Mouse (Mus musculus) adrenal gland, postnatal 14 days (tissue): ENCODE measurements around the gene Sema3b. TPM values are rescaled to one million over a fixed set of nuclear protein-coding genes. Genes with fewer than 3 reads are reported as not detected.

Experiments
- DNase-seq: peaks from one replicate; pipeline ENCODE4 v3.0.0; 2021; ENCODE audit warnings: mixed read lengths
- total RNA-seq: library from RNA; stranded (reverse); gene quantifications from 2 replicates; pipeline ENCODE4 v1.2.3, GENCODE M21; 2021

The Sema3b gene
- total RNA-seq, 1 experiment from 2014 or later, result 8.3 TPM

DNA sequence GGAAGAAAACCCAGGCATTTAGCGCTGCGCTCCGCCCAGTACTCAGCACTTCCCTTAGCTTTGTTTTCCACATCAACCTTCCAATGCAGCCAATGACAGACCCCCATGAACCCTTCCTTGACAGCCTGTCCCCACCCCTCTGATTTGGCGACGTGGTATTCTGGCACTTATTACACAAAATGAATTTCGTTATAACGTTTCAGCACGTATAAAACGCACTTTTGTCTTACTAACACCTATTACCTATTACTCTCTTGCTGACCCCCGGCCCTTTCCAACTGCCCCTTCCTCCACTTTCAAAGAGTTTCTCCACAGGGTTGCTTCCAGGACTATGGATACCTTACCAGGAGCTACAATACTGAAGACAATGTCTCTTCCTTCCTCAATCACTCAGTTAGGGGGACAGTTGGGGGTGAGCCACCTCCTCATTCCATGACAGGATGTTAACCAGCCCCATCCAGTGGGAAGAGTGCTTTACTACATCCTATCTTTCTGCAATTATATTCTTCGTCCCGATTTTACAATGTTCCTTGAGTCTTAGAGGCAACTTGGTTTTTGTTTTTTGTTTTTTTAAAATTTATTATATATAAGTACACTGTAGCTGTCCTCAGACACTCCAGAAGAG is 4.0 kb upstream of the Sema3b start:
- DNase-seq, result peak; percentile 60

DNA sequence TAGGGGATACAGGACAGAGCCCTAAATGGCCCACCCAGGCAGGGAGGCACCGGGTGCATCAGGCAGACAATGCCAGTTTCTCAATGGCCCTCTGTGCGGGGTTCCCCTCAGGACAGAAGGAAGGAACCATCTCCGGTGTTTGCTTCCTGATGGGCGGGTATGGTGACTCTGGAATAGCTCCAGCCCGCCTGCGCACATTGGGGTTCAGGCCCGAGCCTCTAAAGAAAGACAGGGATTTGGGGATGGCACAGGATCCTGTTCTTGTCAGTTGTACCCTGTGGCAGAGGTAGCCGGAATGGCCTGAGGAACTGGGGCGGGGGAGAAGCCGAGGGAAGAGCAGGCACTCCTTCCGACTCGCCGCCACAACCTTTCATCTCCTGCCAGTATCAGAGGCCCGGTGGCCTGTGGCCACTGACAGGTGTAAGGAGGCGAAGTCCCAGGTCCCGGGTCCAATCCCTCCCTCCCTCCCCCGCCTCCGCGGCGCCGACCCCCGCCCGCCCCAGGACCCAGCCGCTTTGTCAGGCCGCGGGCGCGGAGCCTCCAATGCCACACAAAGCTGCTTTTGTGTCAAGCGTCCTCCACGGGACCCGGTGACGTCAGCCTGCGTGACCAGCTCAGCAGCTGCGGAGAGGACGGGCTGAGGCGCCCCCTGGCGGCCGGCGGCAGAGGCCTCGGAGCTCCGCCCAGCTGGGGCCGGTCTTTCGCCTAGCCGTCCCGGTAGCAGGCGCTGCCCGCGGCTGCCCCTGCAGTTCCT is 3.3 kb upstream of the Sema3b start:
- peak; percentile 100 for DNase-seq

DNA sequence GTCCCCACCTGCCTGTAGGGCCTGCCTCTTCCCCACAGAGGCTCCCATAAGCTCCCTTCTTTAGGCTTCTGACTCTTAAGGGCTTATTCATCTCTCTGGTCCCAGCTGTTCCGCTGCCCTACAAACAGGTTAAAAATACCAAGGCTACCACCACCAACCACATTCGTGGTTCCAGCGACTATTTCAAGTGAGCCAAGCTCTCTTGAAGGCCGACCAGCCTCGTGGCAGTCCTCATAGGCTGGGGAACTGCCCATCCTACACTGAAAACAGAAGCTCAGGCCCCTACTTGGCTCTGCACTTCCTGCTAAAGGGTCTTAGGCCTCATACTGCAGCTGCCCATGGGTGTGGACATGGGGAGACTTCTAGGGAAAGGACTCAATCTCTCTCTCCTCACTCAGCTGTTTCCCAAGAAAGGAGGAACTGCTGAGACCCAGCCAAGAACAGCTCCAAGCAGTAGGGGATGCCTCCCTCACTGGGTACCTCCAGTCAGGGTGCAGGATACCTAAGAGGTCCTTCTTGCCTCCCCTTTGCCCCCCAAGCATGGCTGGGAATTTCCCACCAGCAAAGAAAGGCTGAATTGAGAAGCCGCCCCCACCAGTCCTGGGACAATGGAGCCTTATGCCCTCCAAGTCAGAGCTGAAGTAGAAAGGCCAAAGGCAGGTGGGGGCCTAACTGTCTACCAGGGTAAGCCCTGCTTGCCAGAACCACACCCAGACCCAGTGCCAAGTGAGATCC is 2.6 kb upstream of the Sema3b start:
- no peak for DNase-seq

DNA sequence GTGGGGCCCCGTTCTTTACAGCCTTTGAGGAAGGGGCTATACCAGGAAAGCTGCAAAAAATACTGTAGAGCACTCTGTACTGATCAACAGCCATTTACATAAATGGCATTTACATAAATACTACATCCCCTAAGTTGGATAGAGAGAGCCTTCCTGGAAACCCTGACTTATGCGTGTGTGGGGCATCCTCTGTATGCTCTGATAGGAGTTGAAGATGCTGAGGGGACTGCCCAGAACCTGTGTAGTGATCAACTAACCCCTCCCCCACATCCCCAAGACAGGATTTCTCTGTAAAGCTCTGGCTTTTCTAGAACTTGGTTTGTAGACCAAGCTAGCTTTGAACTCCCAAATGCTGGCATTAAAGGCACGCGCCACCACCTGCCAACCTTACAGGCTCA is 403 bp upstream of the Sema3b start:
- DNase-seq, result no peak

DNA sequence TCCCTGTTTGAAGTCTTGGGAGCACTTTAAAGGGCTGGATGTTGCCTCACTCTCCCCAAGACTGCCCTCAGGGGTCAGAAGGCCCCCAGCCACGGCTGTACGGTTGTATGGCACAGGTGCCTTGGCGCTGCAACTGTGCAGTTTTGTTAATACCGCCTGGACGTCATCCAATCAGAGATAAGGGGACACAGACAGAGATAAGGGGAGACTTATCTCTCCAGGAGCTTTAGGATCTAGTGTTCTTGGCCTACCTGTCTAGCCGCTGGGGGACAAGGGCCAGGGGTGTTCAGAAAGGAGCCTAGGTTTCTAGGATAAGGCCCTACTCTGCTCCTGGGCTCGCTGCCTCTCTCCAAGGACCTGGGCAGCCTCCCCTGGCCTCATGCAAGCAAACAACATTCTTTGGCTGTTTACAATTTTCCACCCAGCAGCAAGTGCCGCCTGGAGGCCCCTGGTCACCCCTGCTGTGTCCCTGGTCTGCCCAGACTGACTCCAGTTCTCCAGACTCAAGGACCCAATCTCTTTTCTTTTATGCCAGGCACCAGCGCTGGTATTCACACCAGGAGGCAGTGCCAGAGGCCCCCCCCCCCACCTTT is 1.3 kb downstream of the Sema3b start:
- DNase-seq, result peak; percentile 50

DNA sequence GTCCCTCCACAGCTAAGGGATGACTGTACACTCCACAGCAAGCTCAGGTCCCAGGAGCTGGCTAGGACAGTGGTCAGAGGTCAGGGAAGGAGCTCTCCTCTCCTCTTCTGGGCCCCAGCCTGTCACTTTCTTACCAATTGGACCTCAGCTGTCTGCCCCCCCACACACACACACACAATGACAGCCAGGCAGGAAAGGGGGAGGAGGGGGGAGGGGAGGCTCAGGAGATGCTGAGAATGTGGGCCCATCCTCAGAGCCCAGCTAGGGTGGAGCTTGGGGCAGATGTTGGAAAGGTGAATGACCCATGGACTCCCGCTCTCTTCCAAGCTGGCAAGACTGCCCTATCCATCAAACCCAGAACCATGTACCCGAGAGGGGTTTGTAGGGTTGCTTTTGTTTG is 2.0 kb downstream of the Sema3b start:
- DNase-seq, result no peak

DNA sequence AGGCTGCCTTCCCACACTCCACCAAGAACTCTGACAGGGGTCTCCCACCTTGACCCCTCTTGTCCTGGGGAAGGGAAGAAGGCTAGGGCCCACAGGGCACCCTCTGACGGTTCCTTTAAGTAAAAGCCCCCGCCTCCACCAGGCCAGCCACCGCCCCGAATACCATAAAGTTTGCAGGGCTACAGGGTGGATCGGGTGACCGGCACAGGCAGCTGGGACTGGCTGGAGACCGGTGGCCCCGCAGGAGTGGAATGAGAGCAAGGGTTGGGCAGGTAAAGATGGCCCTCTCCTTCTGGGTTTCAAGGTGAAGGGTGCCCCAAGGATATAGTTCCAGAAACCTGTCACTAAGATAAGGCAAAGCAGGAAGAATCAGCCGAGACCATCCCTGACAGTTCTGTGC is 2.4 kb downstream of the Sema3b start:
- DNase-seq, result no peak

DNA sequence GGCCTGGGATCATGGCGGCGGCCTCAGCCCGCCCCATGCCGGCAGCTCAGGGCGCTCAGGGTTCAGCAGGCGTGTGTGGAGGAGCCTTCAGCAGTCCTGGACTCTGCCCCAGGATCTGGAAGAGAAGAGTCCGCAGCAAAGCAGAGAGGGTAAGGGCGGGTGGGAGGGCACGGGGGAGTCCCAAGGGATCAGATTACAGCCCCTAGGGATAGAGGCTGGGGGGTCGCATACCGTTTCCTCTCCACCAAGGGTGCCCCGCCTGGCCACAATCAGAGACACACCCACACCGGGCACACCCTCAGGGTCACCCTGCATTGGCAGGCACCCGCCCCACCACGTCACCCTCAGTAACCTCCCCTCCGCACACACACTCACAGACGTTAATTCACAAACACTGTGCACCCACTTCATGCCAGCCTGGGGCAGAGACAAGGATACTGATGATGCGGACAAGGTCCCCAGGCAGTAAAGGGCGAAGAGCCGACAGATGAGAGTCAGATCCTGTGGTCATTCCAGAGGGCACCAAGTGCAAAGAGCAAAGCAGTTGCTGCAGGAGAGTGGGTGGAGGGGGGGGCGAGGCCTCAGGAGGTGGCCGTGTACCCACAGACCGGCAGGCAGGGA is 3.9 kb downstream of the Sema3b start:
- DNase-seq, result peak; percentile 79

DNA sequence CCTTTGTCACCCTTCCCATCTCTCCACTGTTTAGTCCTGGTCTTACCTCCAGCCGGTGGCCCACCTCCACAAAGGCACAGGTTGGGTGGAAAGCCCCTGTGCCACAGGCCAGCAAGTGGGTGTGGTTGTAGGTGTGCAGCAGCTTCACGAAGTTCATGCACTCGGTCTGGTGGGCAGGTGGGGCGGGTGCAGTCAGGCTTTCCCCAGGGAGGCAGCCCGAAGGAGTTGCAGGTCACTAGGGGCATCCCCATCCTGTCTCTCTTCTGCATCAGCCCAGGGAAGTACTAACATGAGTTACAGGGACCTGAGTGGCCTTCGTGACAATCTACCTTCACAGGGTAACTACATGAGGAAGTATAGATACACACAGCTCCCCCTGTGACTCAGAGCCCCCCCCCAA is 5.8 kb downstream of the Sema3b start:
- no peak for DNase-seq

DNA sequence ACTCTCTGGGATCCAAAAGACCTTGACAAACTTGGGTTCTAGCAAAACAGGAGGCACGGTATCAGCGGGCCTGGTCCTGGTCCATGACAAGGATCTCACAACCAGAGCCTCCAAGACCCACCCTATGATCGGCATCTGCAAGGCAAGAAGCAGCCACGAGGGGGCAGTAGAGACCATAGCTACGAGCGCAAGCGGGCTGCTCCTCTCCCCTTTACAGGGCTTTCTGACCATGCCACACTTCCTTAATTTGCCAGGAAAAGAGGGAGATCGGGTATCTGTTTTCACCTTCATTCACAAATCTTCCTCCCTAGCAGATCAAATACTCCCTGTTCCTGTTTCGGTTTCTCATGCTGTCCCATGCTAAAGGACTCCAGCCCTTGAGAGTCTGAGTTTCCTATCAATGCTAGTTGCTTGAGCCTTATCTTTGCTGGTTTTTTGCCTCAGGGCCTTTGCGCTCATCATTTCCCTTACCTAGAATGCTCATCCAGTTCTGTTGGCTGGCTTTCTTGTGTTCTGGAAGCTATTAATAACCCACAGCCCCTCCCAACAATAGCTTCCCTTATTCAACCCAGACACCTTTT is 6.9 kb downstream of the Sema3b start:
- DNase-seq, result peak; percentile 95

DNA sequence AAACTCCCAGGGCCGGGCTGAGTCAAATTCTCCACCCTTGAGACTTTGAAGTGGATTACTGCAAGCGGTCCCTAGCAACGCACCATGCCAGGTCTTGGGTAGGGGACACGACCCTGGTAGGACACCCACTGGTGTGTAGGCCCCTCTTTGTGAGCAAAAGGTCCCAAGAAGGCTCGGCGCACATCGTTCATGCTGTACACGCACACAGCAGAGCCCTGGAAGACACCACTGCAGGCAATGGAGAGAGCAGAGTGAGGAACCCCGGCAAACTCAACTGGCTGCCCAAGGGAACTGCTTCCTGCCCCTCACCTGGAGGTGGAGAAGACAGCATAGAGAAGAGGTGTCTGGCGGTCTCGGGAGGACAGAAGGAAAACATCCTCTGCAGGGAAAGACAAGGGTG is 7.8 kb downstream of the Sema3b start:
- no peak for DNase-seq

DNA sequence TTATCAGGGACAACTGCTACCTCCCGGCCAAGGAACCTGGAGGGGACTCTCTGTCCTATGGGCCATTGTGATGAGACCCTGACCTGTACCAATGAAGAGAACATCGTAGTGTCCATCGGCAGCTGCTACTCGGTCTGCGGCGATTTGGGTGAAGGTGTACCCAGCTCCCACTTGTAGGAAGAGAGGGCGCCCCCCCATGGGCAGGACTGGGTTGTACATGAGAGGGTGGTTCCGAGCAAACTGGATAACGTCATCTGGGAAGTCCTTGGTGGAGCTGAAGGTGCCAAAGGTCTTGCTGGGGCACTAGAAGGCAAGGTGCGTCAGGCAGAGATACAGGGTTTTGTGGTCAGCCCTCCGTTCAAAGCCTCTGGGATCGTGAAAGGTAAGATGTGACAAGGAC is 8.3 kb downstream of the Sema3b start:
- peak; percentile 52 for DNase-seq

DNA sequence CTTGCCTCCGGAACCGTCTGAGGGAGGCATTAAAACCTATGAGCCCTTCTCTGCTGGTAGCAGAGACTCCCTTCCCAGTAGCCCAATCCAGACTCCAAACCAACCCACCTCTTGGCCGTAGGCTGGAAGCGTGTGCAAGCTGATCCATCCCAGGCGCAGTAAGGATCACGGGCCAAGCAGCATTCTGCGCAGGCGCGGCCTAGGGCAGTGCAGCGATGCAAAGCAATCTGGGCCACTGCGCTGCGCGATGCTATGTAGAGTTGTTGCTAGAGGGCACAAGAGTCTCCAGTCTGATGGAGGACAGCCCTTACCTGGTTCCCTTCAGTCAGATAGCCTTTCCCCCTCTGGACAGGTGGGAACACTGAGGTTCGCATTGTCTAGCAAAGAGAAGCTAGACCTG is 9.2 kb downstream of the Sema3b start:
- no peak for DNase-seq

DNA sequence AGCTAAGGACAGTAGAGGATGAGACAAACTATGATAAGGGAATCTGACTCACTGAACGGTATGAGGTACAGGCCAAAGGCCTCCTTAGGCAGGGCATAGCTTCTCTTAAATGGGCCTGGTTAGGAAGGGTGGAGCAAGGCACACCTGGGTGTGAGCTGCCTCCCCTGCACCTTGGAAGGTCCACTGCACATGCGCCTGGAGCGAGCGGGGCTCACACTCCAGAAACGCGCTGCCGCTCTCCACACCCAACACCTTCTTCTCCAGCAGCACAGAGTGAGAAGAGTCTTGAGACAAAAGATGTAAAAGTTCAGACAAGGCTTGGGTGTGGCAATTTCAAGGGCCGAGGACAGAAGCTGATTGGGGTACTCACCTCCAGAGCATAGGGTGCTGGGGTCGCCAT is 9.6 kb downstream of the Sema3b start:
- no peak for DNase-seq

DNA sequence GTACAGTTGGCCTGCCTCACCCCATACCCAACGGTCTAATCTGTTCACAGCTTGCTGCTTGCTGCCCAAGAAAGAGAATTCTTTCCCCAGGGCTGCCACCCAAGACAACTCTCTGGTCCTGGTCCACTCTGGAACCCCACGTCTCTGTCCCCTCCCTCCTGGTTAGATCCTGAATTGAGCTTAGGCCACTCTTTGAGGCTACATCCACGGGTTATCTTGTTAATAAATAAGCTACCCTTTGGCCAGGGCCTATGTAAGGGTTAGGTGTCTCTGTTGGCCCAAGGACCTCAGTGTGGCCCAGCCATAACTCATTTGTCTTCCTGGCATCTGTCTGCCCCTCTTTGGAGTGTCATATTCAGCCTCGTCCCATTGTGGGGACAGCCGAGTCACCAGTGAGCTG is 10.6 kb downstream of the Sema3b start:
- no peak for DNase-seq

DNA sequence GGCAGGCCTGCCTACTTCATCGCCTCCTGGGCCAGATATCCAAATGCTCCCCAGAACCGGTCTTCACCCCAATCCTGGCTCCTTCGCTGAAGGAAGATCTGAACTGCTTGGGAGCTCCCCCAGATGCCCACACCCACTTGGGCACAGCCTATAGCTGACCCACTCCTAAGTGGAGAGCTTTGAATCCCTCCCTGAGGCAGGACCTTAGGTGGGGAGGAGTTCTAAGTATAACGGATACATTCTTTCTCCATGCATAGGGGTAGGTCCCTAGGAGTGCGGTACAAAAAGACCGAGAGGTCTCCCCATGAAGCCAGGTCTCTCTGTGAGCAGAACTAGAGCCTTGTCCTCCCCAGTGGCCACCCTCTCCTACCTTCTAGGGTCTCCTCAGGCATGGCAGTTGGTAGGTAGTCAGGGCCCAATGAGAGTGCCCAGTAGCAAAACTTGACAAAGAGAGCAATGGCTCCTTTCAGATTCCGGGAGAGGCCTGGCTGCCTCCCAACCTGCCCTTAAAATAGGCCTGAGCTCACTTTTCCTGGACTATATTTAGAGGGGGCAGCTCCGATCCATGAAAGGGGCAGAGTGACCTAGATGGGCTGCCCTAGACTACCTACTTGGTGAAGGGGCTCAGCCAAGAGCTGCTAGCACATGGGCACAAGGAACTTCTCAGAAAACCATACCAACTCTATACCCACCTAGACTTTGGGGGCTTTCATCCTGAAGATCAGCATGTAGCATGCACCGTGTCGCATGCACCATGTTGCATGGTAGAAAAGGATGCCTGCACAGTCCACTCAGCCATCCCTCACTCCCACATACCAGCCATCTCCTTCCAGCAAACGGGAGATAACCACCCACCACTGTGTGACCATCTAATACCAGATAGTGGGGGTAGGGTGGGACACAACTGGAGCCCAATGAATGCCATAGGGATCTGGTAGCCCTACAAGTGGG is 12.1 kb downstream of the Sema3b start:
- DNase-seq, result no peak

DNA sequence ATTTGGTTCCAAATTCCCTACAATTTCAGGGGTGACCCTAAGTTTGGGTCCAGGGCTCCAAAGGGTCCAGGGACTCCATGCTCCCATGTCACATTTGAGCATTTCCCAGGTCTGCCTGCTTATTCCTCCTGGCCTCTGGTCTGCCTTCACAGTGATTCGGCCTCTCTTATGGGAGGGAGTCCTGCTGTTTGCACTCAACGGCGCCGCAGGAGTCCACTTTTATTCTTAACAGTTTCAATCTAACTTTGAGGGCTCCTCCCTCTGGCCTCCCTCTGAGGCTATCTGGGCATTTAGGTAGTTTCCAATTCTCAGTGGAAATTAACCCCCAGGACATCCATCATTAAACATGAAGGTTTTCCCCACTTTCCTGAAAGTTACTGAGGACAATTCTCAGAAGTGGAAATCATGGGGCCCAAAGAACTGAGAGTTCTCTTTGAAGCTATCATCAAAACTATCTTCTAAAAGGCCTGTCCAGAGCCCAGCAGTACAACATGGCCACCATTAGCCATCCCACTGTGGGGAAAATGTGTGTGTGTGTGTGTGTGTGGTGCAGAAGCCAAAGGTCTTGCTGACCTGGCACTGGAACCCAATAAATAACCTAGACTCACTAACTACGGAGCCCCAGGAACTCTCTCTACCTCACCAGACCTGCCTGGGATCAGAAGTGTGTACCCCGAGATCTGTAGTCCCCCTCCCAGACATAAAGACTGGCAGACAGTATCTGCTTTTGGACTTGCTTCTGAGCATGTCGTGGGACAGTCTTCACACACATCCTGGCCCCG is 14.6 kb downstream of the Sema3b start:
- DNase-seq, result no peak

DNA sequence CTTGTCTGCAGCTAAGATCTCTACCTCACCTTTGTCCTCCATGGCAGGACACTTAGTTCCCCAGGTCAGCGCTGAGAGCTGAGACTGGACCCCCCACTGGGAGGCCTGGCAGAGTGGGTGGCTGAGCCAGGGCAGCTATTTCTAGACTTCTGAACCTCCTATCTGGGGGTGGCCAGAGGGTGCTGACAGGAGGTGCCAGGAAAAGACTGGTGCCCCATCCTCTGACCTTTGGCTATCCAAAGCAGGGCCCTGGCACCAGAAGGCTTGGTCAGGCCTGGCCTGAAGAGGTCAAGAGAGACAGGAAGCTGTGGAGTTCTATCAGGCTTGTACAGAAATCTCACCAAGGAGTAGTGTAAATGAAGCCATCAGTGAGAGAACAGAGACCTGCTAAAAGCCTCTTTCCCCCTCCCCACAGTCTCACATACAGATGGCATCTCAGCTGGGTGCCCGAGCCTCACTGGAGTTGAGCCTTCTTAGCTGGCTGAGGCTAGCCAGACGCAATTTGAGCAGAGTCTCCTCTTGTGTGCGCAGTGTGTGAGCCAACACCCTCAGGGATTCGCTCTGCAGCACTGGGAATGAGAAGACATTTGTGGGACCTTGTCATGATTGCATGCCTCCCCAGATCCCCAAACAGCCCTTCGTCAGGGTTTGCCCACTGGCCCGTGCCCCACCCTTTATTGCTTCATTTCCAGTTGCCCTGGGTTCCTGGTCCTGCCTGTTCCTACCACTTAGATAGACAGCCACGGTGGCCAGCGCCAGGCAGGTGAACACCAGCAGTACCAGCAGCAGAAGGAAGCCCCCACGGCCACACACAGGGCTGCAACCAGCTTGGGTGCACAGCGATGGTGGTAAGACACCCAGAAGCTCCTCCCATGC is 15.7 kb downstream of the Sema3b start:
- DNase-seq, result no peak

DNA sequence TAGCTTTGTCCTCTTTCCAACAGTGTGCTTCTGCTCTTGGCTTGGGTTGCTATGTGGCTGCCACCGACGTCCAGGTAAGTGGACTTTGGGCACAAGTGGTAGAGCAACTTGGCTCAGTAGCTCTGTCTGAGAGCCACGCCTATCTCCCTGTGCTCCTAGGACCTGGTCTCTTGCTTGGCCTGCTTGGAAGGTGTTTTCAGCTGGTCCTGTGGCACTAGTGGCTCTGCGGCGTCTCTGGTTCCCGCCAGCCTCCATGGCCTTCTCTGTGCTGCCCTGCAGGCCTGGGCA is 18.3 kb downstream of the Sema3b start:
- no peak for DNase-seq
